Mouse (Mus musculus) heart, embryonic 15.5 days (tissue): ENCODE data around the gene Mafk. TPM values are rescaled to one million over a fixed set of nuclear protein-coding genes. Genes with fewer than 3 reads are reported as not detected.

Source experiments
- ATAC-seq: fragments of 200-750 bp; cut with Nextera tagmentation; replicated peaks from 2 replicates; pipeline ENCODE4 v1.8.0; 2017; ENCODE audit warnings: low read depth, moderate TSS enrichment; ENCODE audit not compliant: insufficient number of reproducible peaks, insufficient read depth, low FRiP score
- H3K27ac ChIP-seq: fragments of 300-500 bp; sonication (generic); 2 replicates; pipeline ENCODE4 v1.5.1; 2015; ENCODE audit warnings: mild to moderate bottlenecking, inconsistent platforms
- H3K27me3 ChIP-seq: fragments of 300-500 bp; sonication (generic); 2 replicates; pipeline ENCODE4 v1.6.1; 2015; ENCODE audit warnings: inconsistent platforms
- H3K36me3 ChIP-seq: fragments of 300-500 bp; sonication (generic); 2 replicates; pipeline ENCODE4 v1.6.1; 2015; ENCODE audit warnings: mild to moderate bottlenecking, inconsistent platforms
- H3K4me1 ChIP-seq: fragments of 300-500 bp; sonication (generic); replicated peaks from 2 replicates; pipeline ENCODE4 v1.6.1; 2015; ENCODE audit warnings: inconsistent platforms
- H3K4me2 ChIP-seq: fragments of 300-500 bp; sonication (generic); 2 replicates; pipeline ENCODE4 v1.6.1; 2015; ENCODE audit warnings: inconsistent platforms, mild to moderate bottlenecking, moderate library complexity
- H3K4me3 ChIP-seq: fragments of 300-500 bp; sonication (generic); 2 replicates; pipeline ENCODE4 v1.5.1; 2015; ENCODE audit warnings: mild to moderate bottlenecking, inconsistent platforms
- H3K9ac ChIP-seq: fragments of 300-500 bp; sonication (generic); 2 replicates; pipeline ENCODE4 v1.6.1; 2015; ENCODE audit warnings: mild to moderate bottlenecking, inconsistent platforms
- H3K9me3 ChIP-seq: fragments of 300-500 bp; sonication (generic); replicated peaks from 2 replicates; pipeline ENCODE4 v1.6.1; 2016; ENCODE audit warnings: inconsistent platforms
- WGBS: fragments of 180-500 bp; shearing (Covaris S2); methylation state at CpG from one replicate; pipeline ENCODE4 v1.1.7; 2015; ENCODE audit warnings: mixed read lengths; 5-methylcytosine and 5-hydroxymethylcytosine counted together
- polyA plus RNA-seq: library from polyadenylated mRNA; unstranded; fragments of >200 nt; fragmentation: Nextera tagmentation; extraction: Ambion mirVana; gene quantifications from 2 replicates; pipeline ENCODE4 v1.2.1, GENCODE M21; 2015

The Mafk gene
- polyA plus RNA-seq, 1 experiment from 2014 or later: 19.1 TPM

GRCm38 (mm10) chr5:139775216-139775926 is 15.9 kb upstream of the Mafk start, which contains the start of gene Ints1:
Gene Ints1 (minus strand): TSS chr5:139775674.
- Histone ChIP-seq H3K27ac (peak within 1 kb of the TSS; percentile 21; the same call in 1 of the 2 replicates), H3K4me1 (peaks cover 10% of the 10 kb centered on the region), H3K9me3 (no peaks in the 10 kb centered on the region), H3K27me3 (no peaks in the 10 kb centered on the region), H3K4me3 (peak within 1 kb of the TSS; percentile 87), H3K4me2 (peak within 1 kb of the TSS; percentile 90), H3K9ac (peak within 1 kb of the TSS; percentile 84), H3K36me3 (peaks cover 28% of the 10 kb centered on the region)
- WGBS: under 1% methylated on average over 55 of the region's 55 CpGs
- ATAC-seq: peak; percentile 84

- H3K4me2 ChIP-seq: no peak overlapping the region
- no peak overlapping the region for H3K9ac ChIP-seq
- H3K9me3 ChIP-seq: no peaks in the 10 kb centered on the region
- peaks cover 10% of the 10 kb centered on the region for H3K4me1 ChIP-seq
- H3K4me3 ChIP-seq: no peak overlapping the region
- no peaks in the 10 kb centered on the region for H3K27me3 ChIP-seq
- H3K36me3 ChIP-seq: peaks cover 12% of the 10 kb centered on the region
- no peak overlapping the region for H3K27ac ChIP-seq
- WGBS: 58% methylated on average over 5 of the region's 5 CpGs
- ATAC-seq: no peak
Measured at GRCm38 (mm10) chr5:139776966-139777365, 14.3 kb upstream of the Mafk start.

- no peak overlapping the region for H3K4me3 ChIP-seq
- WGBS: 63% methylated on average over 8 of the region's 8 CpGs
- no peak for ATAC-seq
Measured at GRCm38 (mm10) chr5:139781406-139781805, 9.9 kb upstream of the Mafk start.

DNA sequence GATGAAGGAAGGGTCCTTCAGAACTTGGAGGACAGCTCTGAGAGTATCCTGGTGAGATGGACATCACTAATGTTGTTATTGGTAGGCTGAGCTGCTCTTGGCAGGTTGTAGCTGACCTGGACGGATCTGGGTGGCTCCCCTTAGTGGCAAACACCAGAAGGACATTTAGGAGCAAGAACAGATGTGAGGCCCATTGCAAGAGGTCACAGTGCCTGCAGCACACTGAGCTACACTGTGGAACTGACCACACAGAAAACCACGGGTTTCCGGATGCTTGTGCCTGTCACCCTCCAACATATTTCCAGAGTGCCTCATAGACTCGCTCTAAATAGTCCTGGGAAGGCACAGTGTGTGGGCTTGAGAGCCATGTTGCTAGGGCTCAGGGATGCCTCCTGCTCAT is 1.8 kb upstream of the Mafk start:
- no peaks in the 10 kb centered on the region for H3K36me3 ChIP-seq
- no peak overlapping the region for H3K4me2 ChIP-seq
- H3K9ac ChIP-seq: no peak overlapping the region
- WGBS: 54% methylated on average over 4 of the region's 4 CpGs
- no peak overlapping the region for H3K4me3 ChIP-seq
- H3K9me3 ChIP-seq: no peaks in the 10 kb centered on the region
- ATAC-seq: no peak
- no peaks in the 10 kb centered on the region for H3K27me3 ChIP-seq
- no peak overlapping the region for H3K27ac ChIP-seq
- peaks cover 27% of the 10 kb centered on the region for H3K4me1 ChIP-seq

More at GRCm38 (mm10) chr5:139781406-139781805, 9.9 kb upstream of the Mafk start:
- H3K36me3 ChIP-seq: no peaks in the 10 kb centered on the region
- H3K9ac ChIP-seq: no peak overlapping the region
- H3K4me1 ChIP-seq: no peaks in the 10 kb centered on the region
- no peak overlapping the region for H3K27ac ChIP-seq
- H3K4me2 ChIP-seq: no peak overlapping the region
- H3K9me3 ChIP-seq: no peaks in the 10 kb centered on the region
- H3K27me3 ChIP-seq: no peaks in the 10 kb centered on the region

GRCm38 (mm10) chr5:139792159-139792775 is 954 bp downstream of the Mafk start:
- 7% methylated on average over 11 of the region's 11 CpGs for WGBS
- H3K9ac ChIP-seq: peak overlapping the region; percentile 79
- H3K27me3 ChIP-seq: no peaks in the 10 kb centered on the region
- no peaks in the 10 kb centered on the region for H3K36me3 ChIP-seq
- no peaks in the 10 kb centered on the region for H3K9me3 ChIP-seq
- H3K4me1 ChIP-seq: peaks cover 54% of the 10 kb centered on the region
- peak overlapping the region; percentile 75 for H3K4me3 ChIP-seq
- no peak for ATAC-seq
- peak overlapping the region; percentile 97 for H3K4me2 ChIP-seq
- peak overlapping the region; percentile 85 for H3K27ac ChIP-seq

DNA sequence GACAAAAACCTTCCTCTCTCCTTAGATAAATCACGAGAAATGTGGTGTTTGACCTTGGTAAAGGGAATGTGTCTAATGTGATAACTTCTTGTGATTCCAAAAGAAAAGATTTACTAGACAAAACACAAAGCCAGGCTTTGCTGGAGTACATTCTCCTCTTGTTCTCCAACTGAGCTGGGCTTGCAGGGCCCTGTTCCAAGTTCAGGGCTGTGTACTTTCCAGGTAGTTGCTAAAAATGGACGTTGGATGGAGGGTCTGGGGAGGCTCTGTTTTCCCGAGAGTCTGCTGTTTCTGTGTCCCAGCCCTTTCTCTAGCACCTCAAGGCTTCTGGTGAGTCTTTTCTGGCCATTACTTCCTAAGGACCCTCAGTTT is 1.6 kb downstream of the Mafk start:
- 5% methylated on average over 3 of the region's 3 CpGs for WGBS
- H3K27me3 ChIP-seq: no peaks in the 10 kb centered on the region
- H3K4me1 ChIP-seq: peaks cover 61% of the 10 kb centered on the region

GRCm38 (mm10) chr5:139793338-139794089 is 2.2 kb downstream of the Mafk start:
- Histone ChIP-seq H3K4me2 (peak overlapping the region; percentile 97), H3K4me1 (peaks cover 67% of the 10 kb centered on the region), H3K9me3 (no peaks in the 10 kb centered on the region), H3K36me3 (no peaks in the 10 kb centered on the region), H3K27me3 (no peaks in the 10 kb centered on the region), H3K4me3 (peak overlapping the region; percentile 75), H3K9ac (peak overlapping the region; percentile 79), H3K27ac (peak overlapping the region; percentile 85)
- 18% methylated on average over 11 of the region's 11 CpGs for WGBS
- ATAC-seq: no peak

More for the DNA sequence above, 1.6 kb downstream of the Mafk start:
- H3K9me3 ChIP-seq: no peaks in the 10 kb centered on the region
- no peaks in the 10 kb centered on the region for H3K36me3 ChIP-seq
- H3K4me3 ChIP-seq: peak overlapping the region; percentile 75
- H3K9ac ChIP-seq: peak overlapping the region; percentile 79
- H3K4me2 ChIP-seq: peak overlapping the region; percentile 97
- H3K27ac ChIP-seq: peak overlapping the region; percentile 85
- no peak for ATAC-seq

DNA sequence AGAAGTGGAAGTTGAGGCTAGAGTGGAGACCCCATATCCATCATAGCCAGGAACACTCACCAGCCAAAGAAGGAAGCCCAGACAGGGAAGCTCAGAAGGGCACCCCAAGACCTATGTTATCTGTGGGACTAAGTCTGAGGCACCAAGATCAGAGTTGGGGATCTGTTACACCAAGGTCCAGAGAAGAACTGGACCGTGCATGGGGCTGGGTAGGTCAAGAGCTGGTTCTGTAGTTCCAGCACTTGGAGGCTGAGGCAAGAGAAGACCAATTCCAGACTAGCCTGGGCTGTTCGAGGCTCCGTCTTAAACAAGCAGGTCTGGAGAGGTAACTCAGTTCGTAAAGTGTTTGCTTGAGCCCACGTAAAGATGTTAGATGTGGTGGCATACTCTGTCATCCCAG is 2.8 kb downstream of the Mafk start:
- 85% methylated on average over 5 of the region's 5 CpGs for WGBS
- 0 out of 2 replicates have a peak overlapping the region, but pooled peaks have one; percentile 79 for H3K9ac ChIP-seq

GRCm38 (mm10) chr5:139794938-139795337 is 3.6 kb downstream of the Mafk start:
- ATAC-seq: no peak
- Histone ChIP-seq H3K4me3 (no peak overlapping the region), H3K27ac (peak overlapping the region; percentile 94), H3K27me3 (no peaks in the 10 kb centered on the region), H3K9ac (0 out of 2 replicates have a peak overlapping the region, but pooled peaks have one; percentile 16), H3K9me3 (no peaks in the 10 kb centered on the region), H3K36me3 (peaks cover 10% of the 10 kb centered on the region), H3K4me1 (peaks cover 76% of the 10 kb centered on the region), H3K4me2 (peak overlapping the region; percentile 24)
- WGBS: 35% methylated on average over 10 of the region's 10 CpGs

More for the DNA sequence above, 2.8 kb downstream of the Mafk start:
- Histone ChIP-seq H3K36me3 (peaks cover 2% of the 10 kb centered on the region; the same call in 1 of the 2 replicates), H3K27me3 (no peaks in the 10 kb centered on the region), H3K4me2 (peak overlapping the region; percentile 97), H3K9me3 (no peaks in the 10 kb centered on the region), H3K4me3 (no peak overlapping the region), H3K27ac (peak overlapping the region; percentile 85), H3K4me1 (peaks cover 73% of the 10 kb centered on the region)
- no peak for ATAC-seq

GRCm38 (mm10) chr5:139796001-139796620 is 4.8 kb downstream of the Mafk start:
- H3K4me1 ChIP-seq: peaks cover 82% of the 10 kb centered on the region
- H3K9ac ChIP-seq: peak overlapping the region; percentile 55; the same call in 1 of the 2 replicates
- peak overlapping the region; percentile 94 for H3K27ac ChIP-seq
- no peaks in the 10 kb centered on the region for H3K9me3 ChIP-seq
- H3K4me3 ChIP-seq: peak overlapping the region; percentile 36; the same call in 1 of the 2 replicates
- H3K4me2 ChIP-seq: peak overlapping the region; percentile 67
- H3K36me3 ChIP-seq: peaks cover 22% of the 10 kb centered on the region
- no peak for ATAC-seq
- no peaks in the 10 kb centered on the region for H3K27me3 ChIP-seq
- 66% methylated on average over 9 of the region's 9 CpGs for WGBS

DNA sequence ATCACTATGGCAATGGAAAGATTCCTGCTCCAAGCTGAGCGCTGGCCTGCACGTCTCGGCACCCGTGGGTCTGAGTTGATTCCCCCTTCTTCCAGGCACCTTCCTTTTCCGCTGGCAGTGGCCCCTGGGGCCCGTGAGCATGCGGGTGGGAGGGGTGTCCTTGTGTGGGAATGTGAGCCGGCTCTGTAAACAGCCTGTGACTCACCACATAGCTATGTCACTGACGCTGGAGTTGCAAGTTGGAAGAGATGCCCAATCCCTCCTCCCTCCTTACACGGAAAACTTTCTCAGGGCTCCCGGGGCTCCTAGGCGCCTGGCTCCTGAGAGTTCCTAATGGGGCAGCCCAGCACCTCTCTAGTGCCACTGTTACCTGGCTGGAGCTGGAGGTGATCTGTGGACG is 5.6 kb downstream of the Mafk start:
- Histone ChIP-seq H3K4me2 (peak overlapping the region; percentile 67), H3K36me3 (peaks cover 29% of the 10 kb centered on the region), H3K9me3 (no peaks in the 10 kb centered on the region), H3K27ac (peak overlapping the region; percentile 94), H3K9ac (peak overlapping the region; percentile 55), H3K4me3 (peak overlapping the region; percentile 36), H3K4me1 (peaks cover 83% of the 10 kb centered on the region), H3K27me3 (no peaks in the 10 kb centered on the region)
- 9% methylated on average over 13 of the region's 13 CpGs for WGBS
- peak; percentile 81 for ATAC-seq
